Mouse (Mus musculus) cerebellum, adult 11 months (tissue): ENCODE data around the gene Zcchc8.
"Not testable (repeated sequence)": the region's sequence is repeated elsewhere in the genome, so short reads cannot be mapped to it uniquely, and the experiment has no call there.

Experiments used
- DNase-seq: peaks from one replicate; pipeline ENCODE4 v3.0.0; 2022

The Zcchc8 gene

DNA sequence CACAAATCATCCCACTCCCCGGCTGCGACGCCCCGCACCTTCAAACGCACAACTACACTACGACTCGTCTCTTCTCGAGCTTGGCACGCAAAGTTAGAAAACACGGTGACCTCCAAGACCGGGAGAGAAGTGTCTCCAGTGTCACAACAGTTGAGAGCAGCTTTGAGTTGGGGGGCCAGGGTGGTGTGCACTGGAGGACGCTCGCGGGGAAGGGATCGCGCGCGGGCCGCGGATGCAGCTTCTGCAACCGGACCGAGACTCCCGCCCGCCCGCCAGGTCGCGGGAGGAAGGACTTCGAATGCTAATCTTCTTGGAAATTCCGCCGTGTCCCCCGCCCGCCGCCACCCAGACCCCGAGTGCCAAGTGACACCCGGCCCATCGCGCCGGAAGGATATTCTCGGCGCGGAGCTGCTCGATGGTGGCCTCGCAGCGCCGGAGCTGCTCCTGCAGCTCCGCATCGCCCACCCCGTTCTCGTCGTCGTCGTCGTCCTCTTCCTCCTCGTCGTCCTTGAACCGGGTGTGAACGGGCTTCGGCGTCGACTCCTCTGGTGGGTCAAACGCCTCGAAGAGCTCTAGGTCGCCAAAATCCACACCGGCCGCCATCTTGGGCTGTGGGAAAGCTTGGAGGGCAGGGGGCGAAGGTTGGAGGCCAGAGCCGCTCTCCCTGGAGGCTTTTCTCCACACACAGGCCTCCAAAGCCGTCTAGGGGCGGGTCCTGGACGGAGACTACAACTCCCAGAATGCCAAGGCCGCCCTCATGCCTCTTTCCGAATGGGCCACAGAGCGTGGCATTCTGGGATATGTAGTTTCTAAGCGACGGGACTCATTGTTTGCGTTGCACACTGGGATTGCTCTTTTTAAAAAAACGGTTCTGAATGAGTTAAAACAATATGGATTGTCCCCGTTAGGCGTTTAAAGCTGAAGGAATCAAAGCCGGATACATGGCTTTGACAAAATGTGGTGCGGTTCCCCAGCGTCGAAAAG lies at the start of gene Zcchc8:
Zcchc8 (minus strand) TSS at position 773 of the 984 bp plus-strand sequence.
- DNase-seq, result peak; percentile 95

DNA sequence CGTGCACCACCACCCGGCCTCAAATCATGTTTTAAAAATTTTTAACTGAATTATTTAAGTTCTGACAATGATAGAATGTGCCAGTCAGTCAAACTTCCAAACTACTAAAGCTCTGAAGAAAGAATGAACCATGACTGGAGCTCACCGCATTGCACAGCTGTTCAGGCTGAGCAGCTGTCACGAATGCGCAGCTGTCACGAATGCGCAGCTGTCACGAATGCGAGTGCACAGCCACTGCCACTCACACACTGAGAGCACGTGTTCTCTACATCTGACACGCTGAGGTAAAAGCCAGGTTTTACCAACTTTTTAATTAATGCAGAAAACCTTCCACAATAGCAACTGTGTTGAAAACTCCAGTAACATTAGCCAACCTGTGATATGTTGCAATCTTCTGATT lies 45.6 kb upstream of the Zcchc8 start:
- DNase-seq, result not testable (repeated sequence)

- no peak for DNase-seq
These were observed 44.6 kb upstream of the Zcchc8 start for GRCm38 (mm10) chr5:123765506-123765905.

DNA sequence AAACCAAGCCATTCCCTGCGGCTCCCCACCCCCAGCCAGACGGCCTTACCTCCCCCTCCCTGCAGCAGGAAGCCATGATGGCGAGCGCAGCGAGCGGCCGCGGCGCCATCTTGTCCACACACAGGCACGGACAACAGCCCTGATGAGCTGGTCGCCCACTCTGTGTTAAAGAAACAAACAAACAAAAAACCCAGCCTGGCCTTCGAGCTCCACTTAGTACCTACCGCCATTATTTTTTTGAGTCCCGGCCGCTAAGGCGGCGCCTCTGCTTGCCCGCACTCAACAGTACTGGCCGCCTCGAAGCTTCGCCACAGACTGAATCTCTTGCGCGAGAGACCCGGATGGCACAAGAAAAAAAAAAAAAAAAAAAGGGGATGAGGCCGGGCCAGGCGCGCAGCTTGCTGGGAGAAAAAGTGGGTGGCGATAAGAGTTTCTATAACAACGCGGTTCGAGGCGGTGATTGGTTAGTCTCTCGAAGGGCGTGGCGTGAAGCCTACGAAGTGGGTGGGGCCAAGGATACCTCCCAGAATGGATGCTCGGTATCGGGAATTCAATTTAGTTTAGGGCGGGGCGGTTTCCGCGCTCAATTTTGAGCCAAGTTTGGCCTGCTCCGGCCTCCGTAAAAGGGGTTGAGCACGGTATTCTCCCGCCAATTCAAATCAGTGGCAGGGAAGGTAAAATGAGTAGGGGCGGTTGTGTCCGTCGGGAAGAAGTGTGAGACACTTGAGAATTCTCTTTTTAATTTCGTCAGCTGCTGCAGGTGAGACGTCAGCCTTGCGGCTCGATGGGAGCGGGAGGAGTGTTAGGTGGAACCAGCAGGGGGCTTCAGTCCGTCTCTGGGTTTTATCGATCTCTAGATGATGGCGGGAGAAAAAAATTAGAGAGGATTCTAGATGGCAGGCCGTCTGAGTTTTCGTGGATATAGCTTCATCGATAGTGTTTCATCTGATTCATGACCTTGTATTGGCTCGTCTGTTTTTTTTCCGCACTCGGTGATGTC lies 28.5 kb upstream of the Zcchc8 start, which contains the start of the genes Rsrc2 and Kntc1:
Rsrc2 (minus strand) TSS at position 350 of the 1,000 bp plus-strand sequence.
Kntc1 (plus strand) TSS at position 652 of the 1,000 bp plus-strand sequence.
- DNase-seq, result peak; percentile 99

GRCm38 (mm10) chr5:123748339-123749064 lies 27.6 kb upstream of the Zcchc8 start:
- no peak for DNase-seq

- DNase-seq, result no peak
These were observed 26.7 kb upstream of the Zcchc8 start for GRCm38 (mm10) chr5:123747604-123748003.

DNA sequence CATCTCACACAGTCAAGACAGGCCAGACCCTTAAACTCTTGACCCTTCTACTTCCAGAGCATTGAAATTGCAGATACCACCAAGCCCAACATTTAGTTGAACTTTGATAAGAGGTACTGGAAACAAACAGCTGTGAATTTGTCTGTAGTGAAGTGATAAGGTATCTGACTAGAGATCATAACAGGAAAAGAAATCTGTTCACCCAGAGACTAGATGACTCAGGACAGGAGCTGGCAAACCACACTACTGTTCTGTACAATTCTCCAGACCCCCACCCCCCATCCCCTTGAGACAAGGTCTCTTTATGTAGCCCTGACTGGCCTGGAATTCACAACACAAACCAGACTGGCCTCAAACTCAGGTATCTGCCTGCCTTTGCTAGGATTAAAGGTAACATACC lies 25.4 kb upstream of the Zcchc8 start:
- no peak for DNase-seq

GRCm38 (mm10) chr5:123744358-123744757 lies 23.5 kb upstream of the Zcchc8 start:
- no peak for DNase-seq

DNA sequence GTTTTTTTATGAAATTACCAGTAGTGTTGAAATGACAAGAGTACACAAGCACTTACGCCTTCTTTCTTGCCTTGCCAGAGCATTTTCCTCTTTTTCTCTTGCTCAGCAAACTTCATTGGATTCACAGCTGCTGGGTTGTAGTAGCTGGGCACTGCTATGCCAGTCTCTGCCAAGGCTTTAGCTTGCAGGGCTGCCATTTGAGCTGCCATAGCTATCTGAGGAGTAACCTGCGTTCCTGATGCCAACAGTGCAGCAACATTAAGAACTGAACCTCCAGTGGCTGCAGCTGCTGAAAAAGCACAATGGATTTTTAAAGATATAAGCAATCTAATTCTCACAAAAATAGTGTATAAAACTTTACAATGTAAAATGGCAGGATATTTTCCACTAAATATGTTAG lies 10.1 kb upstream of the Zcchc8 start:
- no peak for DNase-seq

GRCm38 (mm10) chr5:123723816-123724215 lies 2.9 kb upstream of the Zcchc8 start:
- not testable (repeated sequence) for DNase-seq

- DNase-seq, result no peak
These were observed 6.3 kb downstream of the Zcchc8 start for GRCm38 (mm10) chr5:123714622-123715021.

DNA sequence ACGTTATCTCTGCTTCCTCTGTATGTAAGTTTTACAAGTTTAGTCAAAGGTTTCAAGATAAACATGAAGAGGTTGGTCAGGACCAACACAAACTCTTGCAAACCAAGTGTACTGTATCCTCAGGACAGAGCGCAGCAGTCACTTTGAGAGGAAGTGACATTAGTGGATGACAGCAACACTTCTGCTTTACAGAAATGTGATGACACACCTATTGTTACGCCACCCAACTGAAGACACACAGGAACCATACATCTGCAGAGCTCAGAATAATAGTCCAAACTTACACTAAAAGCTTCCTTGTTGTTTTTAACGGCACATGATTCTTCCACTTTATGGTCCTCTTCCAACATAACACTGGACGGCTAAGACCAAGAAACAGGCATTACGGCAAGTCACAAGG lies 7.1 kb downstream of the Zcchc8 start:
- DNase-seq, result no peak

- DNase-seq, result no peak
These were observed 11.3 kb downstream of the Zcchc8 start for GRCm38 (mm10) chr5:123709571-123709970.

DNA sequence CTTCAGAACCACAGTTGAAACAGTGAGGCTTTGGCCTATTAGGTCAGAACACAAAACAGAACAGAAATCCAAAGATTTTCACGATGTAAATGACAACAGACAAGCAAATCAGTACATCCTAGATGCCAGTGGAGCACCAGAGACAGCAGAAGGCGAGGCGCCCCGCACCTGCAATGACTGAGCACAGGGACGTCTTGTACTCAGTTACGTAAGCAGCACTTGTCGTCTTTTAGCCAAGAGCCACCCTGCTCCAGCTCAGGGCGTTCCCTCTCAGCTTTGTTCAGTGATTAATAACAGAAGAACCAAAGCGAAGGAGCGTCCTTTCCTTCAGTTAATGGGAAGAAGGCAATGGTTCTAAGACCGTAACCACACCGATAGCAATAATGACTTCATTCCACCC lies 12.3 kb downstream of the Zcchc8 start:
- no peak for DNase-seq

GRCm38 (mm10) chr5:123700625-123701024 lies 20.3 kb downstream of the Zcchc8 start:
- DNase-seq, result no peak

- DNase-seq, result peak; percentile 76
These were observed 21.7 kb downstream of the Zcchc8 start for GRCm38 (mm10) chr5:123699198-123699597.

DNA sequence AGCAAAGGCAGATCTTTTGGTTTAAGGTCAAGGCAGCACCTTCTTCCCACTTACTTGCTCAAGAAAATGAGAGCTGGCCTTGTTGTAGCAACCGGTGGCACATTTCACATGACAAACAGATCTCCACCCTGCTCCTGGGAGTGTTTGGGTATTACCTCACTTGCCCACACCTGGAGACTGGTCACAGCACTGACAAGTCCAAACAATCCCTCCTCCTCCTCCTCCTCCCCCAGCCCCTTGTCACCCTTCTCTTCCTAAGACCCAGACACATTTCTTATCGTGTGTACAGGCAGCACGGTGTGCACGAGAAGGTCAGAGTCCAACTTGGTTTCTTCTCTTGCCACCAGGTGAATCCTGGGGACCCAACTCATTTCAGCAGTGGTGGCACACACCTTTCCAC lies 23.9 kb downstream of the Zcchc8 start:
- DNase-seq, result no peak

- DNase-seq, result no peak
These were observed 24.7 kb downstream of the Zcchc8 start for GRCm38 (mm10) chr5:123696244-123696643.

DNA sequence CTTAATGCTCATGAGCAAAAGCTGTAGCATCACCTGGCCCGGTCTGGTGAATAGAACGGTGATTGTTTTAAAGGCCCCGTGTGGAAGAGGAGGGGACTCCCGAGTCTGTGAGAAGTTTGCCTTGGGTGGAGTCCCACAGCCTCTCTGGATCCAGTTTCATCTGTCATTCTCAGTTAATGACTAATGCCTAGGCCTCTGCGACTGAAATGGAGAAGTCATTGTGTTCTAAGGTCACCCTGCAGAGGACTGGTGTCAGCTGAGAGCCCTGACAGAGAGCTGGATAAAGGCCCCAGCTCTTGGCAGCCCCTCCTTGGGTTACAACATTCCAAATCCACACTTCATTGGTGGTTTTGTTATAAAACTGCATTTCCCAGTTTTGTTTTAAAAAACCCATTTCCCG lies 26.4 kb downstream of the Zcchc8 start:
- no peak for DNase-seq

- peak; percentile 64 for DNase-seq
These were observed 36.4 kb downstream of the Zcchc8 start, which contains the start of gene Clip1 for GRCm38 (mm10) chr5:123684221-123685144. Clip1 (minus strand) TSS chr5:123684618.
